Mouse (Mus musculus) cerebellum, adult 9-11 months (tissue): ENCODE measurements around the gene Acbd4.

Source experiments
- DNase-seq: peaks from one replicate; pipeline ENCODE4 v3.0.0; 2022

Acbd4 gene

GRCm38 (mm10) chr11:103115163-103116007, 13.9 kb downstream of the Acbd4 start:
- peak; percentile 94 for DNase-seq

GRCm38 (mm10) chr11:103116008-103116818, 14.7 kb downstream of the Acbd4 start, which contains the start of gene Hexim1:
Gene Hexim1 (plus strand): TSS chr11:103116231.
- peak; percentile 100 for DNase-seq

GRCm38 (mm10) chr11:103116959-103117590, 15.6 kb downstream of the Acbd4 start:
- DNase-seq: peak; percentile 90

GRCm38 (mm10) chr11:103117591-103118009, 16.1 kb downstream of the Acbd4 start:
- no peak for DNase-seq

- peak; percentile 39 for DNase-seq
These were observed 17.4 kb downstream of the Acbd4 start for GRCm38 (mm10) chr11:103118866-103119265.

- DNase-seq: no peak
These were observed 18.1 kb downstream of the Acbd4 start for GRCm38 (mm10) chr11:103119609-103120008.

GRCm38 (mm10) chr11:103120315-103120714, 18.8 kb downstream of the Acbd4 start:
- DNase-seq: peak; percentile 31

- DNase-seq: peak; percentile 88
These were observed 30.5 kb downstream of the Acbd4 start, which contains the start of gene Hexim2 for GRCm38 (mm10) chr11:103131701-103132575. Gene Hexim2 (plus strand): TSS chr11:103132429.

- peak; percentile 100 for DNase-seq
These were observed 31.3 kb downstream of the Acbd4 start for GRCm38 (mm10) chr11:103132576-103133455.

- peak; percentile 66 for DNase-seq
These were observed 32.1 kb downstream of the Acbd4 start for GRCm38 (mm10) chr11:103133456-103134185.

GRCm38 (mm10) chr11:103134221-103134620, 32.7 kb downstream of the Acbd4 start:
- peak; percentile 65 for DNase-seq

GRCm38 (mm10) chr11:103136039-103136577, 34.6 kb downstream of the Acbd4 start:
- DNase-seq: peak; percentile 46

- DNase-seq: no peak
These were observed 38.7 kb downstream of the Acbd4 start for GRCm38 (mm10) chr11:103139951-103140762.

GRCm38 (mm10) chr11:103140763-103141100, 39.2 kb downstream of the Acbd4 start:
- DNase-seq: no peak

- no peak for DNase-seq
These were observed 39.8 kb downstream of the Acbd4 start for GRCm38 (mm10) chr11:103141101-103141943.

- DNase-seq: no peak
These were observed 40.4 kb downstream of the Acbd4 start for GRCm38 (mm10) chr11:103141944-103142255.

GRCm38 (mm10) chr11:103142441-103143182, 41.1 kb downstream of the Acbd4 start:
- DNase-seq: peak; percentile 94
